Mouse (Mus musculus) liver, embryonic 14.5 days (tissue): ENCODE measurements at regions not wholly inside any gene's neighbourhood (a gene's known extent, or its start where the extent isn't known, plus 50 kb on each side); places are given as distances from the start of the nearest gene placed in this dataset.

Experiments
- CTCF ChIP-seq: IDR thresholded peaks from 2 replicates; pipeline ENCODE4 v1.5.1; 2016; ENCODE audit warnings: antibody characterized with exemption, low read depth, control low read depth
- EP300 ChIP-seq: IDR thresholded peaks from 2 replicates; pipeline ENCODE4 v1.6.1; 2016; ENCODE audit warnings: antibody characterized with exemption, low read depth

- TF ChIP-seq CTCF (no peak), EP300 (no peak)
These were observed 72.4 kb upstream of the Pam start for GRCm38 (mm10) chr1:98167800-98168199.
